Mouse (Mus musculus) ES-E14 (cell line): ENCODE measurements at regions not wholly inside any gene's neighbourhood (a gene's known extent, or its start where the extent isn't known, plus 50 kb on each side); places are given as distances from the start of the nearest gene placed in this dataset.

Experiments
- CHD2 ChIP-seq: IDR thresholded peaks from 2 replicates; pipeline ENCODE4 v1.6.1; 2014; ENCODE audit warnings: mild to moderate bottlenecking, low read depth, low read length, inconsistent platforms
- HCFC1 ChIP-seq: IDR thresholded peaks from 2 replicates; pipeline ENCODE4 v1.6.1; 2012; ENCODE audit warnings: low read length, inconsistent platforms, borderline replicate concordance; ENCODE audit not compliant: insufficient read depth
- MAFK ChIP-seq: IDR thresholded peaks from 2 replicates; pipeline ENCODE4 v1.6.1; 2014; ENCODE audit warnings: mild to moderate bottlenecking, low read depth, low read length, inconsistent platforms; ENCODE audit not compliant: insufficient read depth
- ZC3H11A ChIP-seq: IDR thresholded peaks from 2 replicates; pipeline ENCODE4 v1.6.1; 2012; ENCODE audit warnings: low read depth, mild to moderate bottlenecking, inconsistent platforms, low read length, borderline replicate concordance

DNA sequence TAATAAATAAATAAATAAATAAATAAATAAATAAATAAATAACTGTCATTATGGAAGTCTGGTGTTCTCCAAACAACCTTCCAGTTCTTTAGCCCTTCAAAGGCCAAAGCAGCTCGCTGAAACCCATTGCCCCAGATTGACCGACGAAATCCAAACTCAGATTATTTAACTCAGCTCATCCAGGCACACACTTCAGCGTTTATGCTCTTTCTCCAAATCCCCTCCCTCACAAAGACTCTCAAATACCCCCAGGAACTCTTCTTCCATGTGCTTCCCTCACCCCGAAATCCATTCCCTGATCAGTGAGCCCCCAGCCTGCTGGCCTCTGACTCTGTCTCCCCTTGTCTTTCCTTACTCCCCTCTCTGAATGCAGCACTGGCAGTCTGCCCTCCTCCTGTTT lies 480.8 kb downstream of the Tns1 start:
- no peak for TF ChIP-seq HCFC1
- no peak for TF ChIP-seq MAFK
- no peak for TF ChIP-seq CHD2
- no peak for TF ChIP-seq ZC3H11A
